Mouse (Mus musculus): ENCODE data around the gene Smug1.

GRCm38 (mm10) chr15:103171276-103171675, 4.4 kb upstream of the Smug1 start:
- no peak for TF ChIP-seq EP300 (optimal IDR thresholded peaks at IDR 0.05)
- TF ChIP-seq CTCF (IDR thresholded peaks at IDR 0.05; ENCODE audit: low read depth), result no peak

Data from stomach, postnatal 0 days (tissue).